Mouse (Mus musculus): ENCODE measurements around the gene Chrna9.

Chrna9 gene

GRCm38 (mm10) chr5:65934783-65935182, at the start of gene Chrna9:
TSS of gene Chrna9 (plus strand) at chr5:65934921.
- no peak for DNase-seq

GRCm38 (mm10) chr5:65885699-65886443, 48.9 kb upstream of the Chrna9 start:
- no peak for DNase-seq

DNA sequence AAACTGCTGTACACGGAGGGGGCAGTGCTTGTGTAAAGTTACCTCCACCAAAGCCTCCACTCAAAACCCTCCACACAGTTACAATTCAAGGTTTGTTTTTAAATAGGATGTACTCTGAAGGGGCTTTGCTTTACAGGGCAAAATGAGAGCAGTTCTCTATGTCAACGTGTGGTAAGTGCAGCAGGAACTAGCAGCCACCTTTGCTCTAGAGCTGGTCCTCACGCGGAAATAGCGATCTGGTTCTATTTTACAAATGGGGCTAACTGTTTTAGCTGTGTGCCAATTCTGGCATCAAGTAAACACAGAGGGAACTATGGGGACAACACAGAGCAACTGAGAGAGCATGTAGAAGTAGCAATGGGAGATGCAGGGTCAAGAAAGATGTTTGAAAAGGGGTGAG, 46.6 kb upstream of the Chrna9 start:
- no peak for DNase-seq

DNA sequence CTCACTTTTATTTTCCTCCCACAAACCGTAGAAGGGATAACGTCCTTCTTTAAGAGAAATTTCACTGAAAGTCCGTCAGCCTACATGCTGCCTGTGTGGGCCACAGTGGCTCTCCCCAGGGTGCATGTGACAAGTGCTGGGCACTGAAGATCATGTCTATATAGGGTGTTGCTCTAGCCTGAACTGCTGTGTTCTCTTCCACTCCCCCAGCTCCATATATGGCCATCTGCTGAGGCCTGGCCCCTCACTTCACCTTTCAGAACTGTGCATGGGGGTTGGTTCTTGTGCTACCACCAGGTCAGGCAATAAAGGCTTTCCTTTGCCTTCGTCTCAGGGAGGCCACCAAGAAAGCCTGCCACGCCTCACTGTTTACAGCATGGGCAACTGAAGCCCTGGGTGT, 45.7 kb upstream of the Chrna9 start:
- no peak for DNase-seq

GRCm38 (mm10) chr5:65891251-65891826, 43.4 kb upstream of the Chrna9 start:
- no peak for DNase-seq

DNA sequence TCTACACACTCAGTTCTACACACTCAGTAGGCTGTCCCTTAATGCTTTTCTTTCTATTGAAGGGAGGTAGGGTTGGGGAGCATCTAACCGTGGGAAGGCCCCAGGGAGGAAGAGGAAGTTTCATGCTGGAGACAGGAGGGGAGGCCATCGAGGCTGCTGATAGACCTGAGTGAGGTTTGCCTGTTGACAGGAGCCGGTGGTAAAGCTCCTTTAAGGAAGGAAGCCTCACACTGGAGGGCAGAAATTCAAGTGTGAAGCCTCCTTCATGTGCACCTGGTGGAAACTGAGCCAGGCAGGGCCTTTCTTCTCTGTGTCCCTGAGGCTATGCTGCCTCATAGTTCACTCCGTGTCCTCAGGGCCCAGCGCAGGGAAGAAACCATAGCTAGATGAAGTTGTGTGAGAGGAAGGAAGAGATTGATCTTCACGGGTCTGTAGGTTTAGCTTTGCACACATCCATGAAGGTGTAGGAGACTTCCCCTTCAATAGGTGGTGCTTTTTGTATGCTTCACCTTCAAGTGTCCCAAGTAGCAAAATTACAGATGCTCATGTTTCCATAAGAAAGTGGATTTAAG, 39.5 kb upstream of the Chrna9 start:
- DNase-seq = no peak

- DNase-seq = no peak
These were observed 39.0 kb upstream of the Chrna9 start for GRCm38 (mm10) chr5:65895764-65896163.

DNA sequence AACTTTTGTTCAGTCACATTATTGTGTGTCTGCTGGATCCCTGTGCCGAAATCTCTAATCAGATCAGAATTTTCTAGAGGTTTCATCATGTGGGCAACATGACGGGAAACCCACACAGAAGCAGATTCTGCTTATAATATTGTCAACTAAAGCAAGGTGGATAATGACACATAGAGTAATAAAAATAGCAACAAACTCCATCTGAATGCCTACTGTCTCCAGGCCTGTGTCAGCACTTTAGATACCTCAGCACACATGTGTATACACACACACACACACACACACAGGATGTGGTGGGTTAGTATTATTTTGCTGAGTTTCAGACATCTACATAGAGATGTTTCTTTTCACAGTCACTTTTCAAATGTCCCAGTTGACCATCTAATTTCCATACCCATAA, 37.0 kb upstream of the Chrna9 start:
- no peak for DNase-seq

- no peak for DNase-seq
These were observed 36.0 kb upstream of the Chrna9 start for GRCm38 (mm10) chr5:65898683-65899082.

DNA sequence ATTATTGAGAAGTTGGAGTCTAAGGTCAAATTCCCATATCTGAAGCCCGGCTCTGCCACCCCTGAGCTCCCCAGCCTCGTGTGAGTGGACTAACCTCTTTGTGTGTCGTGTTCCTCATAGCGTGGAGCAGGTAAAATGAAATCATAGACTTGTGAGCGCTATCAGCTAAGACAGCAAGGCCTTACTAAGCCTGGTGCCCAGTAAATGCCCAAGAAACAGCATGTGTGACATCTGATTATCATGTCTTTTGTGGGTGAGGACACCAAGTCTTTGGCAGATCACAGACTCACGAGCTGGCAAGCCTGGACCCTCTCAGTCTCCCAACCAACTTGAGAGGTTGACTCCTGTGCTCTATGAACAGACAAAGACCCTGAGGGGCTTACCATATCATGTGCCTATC, 34.6 kb upstream of the Chrna9 start:
- no peak for DNase-seq

GRCm38 (mm10) chr5:65900862-65901265, 33.9 kb upstream of the Chrna9 start:
- DNase-seq = peak; percentile 19

DNA sequence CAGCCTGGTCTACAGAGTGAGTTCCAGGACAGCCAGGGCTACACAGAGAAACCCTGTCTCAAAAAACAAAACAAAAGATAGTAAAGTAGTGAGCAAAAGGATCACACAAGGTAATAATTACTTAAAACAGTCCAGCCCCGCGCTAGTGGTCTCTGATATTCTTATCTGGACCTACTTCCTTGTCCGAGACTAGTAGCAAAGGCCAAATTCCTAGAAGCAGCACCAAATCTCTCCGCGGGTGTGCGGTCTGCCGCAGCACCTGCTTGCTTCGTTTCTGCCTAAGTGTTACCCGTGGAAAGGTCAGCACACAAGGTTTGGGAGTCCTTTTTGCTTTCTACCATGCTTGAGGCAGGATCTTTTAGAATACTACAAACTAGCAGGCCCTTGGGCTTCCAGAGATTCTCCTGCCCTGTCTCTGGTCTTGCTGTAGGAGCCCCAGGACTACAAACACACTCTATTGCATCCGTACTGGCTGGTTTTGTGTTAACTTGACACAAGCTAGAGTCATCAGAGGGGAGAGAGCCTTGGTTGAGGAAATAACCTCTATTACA, 32.8 kb upstream of the Chrna9 start:
- no peak for DNase-seq

DNA sequence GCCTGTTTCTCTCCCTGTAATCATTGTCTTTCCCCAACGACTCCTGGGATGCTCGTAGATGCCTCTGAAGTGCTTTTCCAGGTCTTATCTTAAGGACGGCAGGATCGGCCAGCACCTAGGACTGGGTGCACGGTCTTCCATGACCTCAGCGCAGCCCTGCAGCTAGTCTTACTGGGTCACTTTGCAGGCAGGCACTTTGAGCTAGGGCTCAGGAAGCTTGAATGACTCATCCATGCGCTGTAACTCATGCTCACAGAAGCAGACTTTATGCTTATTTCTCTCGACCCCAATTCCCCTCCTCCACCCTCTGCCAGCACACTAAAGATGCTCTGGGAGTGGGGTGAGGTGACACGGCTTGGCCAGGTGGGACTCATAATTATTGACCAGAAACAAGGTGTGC, 31.9 kb upstream of the Chrna9 start:
- no peak for DNase-seq

- no peak for DNase-seq
These were observed 30.2 kb upstream of the Chrna9 start for GRCm38 (mm10) chr5:65904476-65904875.

GRCm38 (mm10) chr5:65908751-65909150, 26.0 kb upstream of the Chrna9 start:
- DNase-seq = no peak

- no peak for DNase-seq
These were observed 25.4 kb upstream of the Chrna9 start for GRCm38 (mm10) chr5:65909321-65909720.

- no peak for DNase-seq
These were observed 24.3 kb upstream of the Chrna9 start for GRCm38 (mm10) chr5:65910398-65910797.

- DNase-seq = no peak
These were observed 23.0 kb upstream of the Chrna9 start for GRCm38 (mm10) chr5:65911676-65912075.

DNA sequence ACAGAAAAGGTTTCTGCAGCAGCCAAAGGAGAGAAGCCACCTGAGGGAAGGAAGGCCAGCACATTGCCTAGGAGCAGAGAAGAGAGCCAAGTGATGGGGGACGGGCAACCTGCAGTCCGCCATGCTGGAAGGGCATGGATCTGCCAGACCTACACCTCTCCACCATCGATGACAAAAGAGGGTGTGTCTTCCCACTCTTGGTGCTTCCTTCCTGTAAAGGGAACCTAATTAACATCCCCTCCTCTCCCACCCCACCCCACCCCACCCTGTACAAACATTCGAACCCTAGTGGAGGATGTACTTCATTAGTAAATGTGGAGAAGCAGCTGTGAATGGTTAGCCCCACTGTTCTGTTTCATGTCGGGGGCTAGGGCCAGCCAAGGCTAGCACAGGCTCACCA, 22.5 kb upstream of the Chrna9 start:
- DNase-seq = no peak

DNA sequence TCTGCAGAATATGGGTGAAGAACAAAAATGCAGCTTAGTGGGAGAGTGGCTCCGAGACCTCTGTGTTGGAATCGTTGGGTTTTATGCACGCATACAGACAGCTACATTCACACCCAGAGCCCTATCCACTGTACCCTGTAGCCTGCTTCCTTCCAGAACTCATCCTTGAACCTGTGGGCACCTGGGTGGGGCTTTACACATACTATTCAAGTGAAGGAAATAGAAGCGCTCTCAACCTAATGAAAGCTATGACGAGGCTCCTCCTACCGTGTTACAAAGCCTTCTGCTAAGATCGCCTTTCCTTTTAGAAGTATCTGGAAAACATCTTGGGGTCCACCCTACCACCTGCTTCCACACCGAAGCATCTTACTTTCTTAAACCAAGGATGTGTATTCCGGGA, 21.6 kb upstream of the Chrna9 start:
- DNase-seq = no peak

GRCm38 (mm10) chr5:65914342-65914741, 20.4 kb upstream of the Chrna9 start:
- DNase-seq = no peak

- no peak for DNase-seq
These were observed 17.8 kb upstream of the Chrna9 start for GRCm38 (mm10) chr5:65916930-65917329.

GRCm38 (mm10) chr5:65918601-65919000, 16.1 kb upstream of the Chrna9 start:
- DNase-seq = no peak

DNA sequence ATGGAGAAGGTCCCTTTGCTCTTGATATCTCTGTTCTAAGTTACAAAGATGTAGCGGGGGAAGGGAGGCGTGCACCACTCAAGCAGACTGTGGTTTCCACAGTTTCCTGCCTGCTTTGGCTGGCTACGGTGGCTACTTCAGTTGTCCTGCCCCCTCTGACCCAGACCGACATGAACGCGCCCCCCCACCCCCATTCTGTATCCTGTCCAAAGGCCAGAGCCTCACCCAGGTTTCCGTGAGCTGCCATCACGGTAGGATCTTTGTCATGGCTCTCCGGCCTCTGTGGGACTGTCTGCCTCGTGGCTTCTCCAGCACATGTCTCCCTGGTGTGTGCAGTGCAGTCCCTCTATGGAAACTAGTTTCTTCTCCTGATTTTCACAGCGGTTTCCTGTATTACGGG, 15.4 kb upstream of the Chrna9 start:
- DNase-seq = no peak

Data from lung, postnatal 14 days (tissue).